Mouse (Mus musculus): Measurements from ENCODE around the gene Otx2. TPM values are rescaled to one million over a fixed set of nuclear protein-coding genes. Genes with fewer than 3 reads are reported as not detected.

The Otx2 gene
- total and polyA plus RNA-seq, 3 experiments, result not detected

- no peak for TF ChIP-seq MXI1 (IDR thresholded peaks at IDR 0.05; ENCODE audit: low read depth, low read length)
- TF ChIP-seq USF1 (IDR thresholded peaks at IDR 0.05; ENCODE audit: low read depth, low read length), result no peak
- TF ChIP-seq MEF2A (IDR thresholded peaks at IDR 0.05; ENCODE audit: extremely low read depth, insufficient replicate concordance, low read depth, low read length, poor library complexity, severe bottlenecking), result no peak
- no peak for TF ChIP-seq GABPA (IDR thresholded peaks at IDR 0.05; ENCODE audit: low read depth, low read length)
These were observed 8.5 kb downstream of the Otx2 start (continued) for GRCm38 (mm10) chr14:48664841-48665815.

GRCm38 (mm10) chr14:48664001-48664810 is 9.4 kb downstream of the Otx2 start:
- H3K36me3 ChIP-seq (ENCODE audit: control insufficient read depth in 1 of 2, insufficient read depth in 2 of 2, low read length in 2 of 2), result no peaks in the 10 kb centered on the region
- no peaks in the 10 kb centered on the region for H3K27me3 ChIP-seq (ENCODE audit: control insufficient read depth in 1 of 2, insufficient read depth in 2 of 2, low read length in 2 of 2)
- no peak overlapping the region for H3K9ac ChIP-seq (ENCODE audit: control insufficient read depth, low read depth, low read length, poor library complexity, severe bottlenecking)
- H3K79me2 ChIP-seq (ENCODE audit: control insufficient read depth, insufficient read depth, low read length, poor library complexity), result no peaks in the 10 kb centered on the region
- no peaks in the 10 kb centered on the region for H3K4me1 ChIP-seq (ENCODE audit: control insufficient read depth in 1 of 2, insufficient read depth in 2 of 2, low read length in 2 of 2)
- TF ChIP-seq HCFC1 (IDR thresholded peaks at IDR 0.05; ENCODE audit: low read depth, low read length) (no peak), TAL1 (IDR thresholded peaks at IDR 0.05; ENCODE audit: low read length) (no peak), POLR2AphosphoS2 (IDR thresholded peaks at IDR 0.05; ENCODE audit: low read length) (no peak), MYB (IDR thresholded peaks at IDR 0.05; ENCODE audit: low read depth, low read length) (no peak), MAX (IDR thresholded peaks at IDR 0.05; ENCODE audit: low read length) (no peak), TCF12 (IDR thresholded peaks at IDR 0.05; ENCODE audit: low read depth, low read length) (no peak), CTCF (IDR thresholded peaks at IDR 0.05 in 2 of 3, conservative IDR thresholded peaks at IDR 0.05 in 1 of 3; ENCODE audit: control insufficient read depth in 1 of 3, insufficient read depth in 1 of 3, low read depth in 2 of 3, low read length in 3 of 3, poor library complexity in 1 of 3, severe bottlenecking in 1 of 3) (no peak), BHLHE40 (IDR thresholded peaks at IDR 0.05; ENCODE audit: borderline replicate concordance, low read depth, low read length) (no peak), ZMIZ1 (IDR thresholded peaks at IDR 0.05; ENCODE audit: low read depth, low read length) (no peak), NELFE (IDR thresholded peaks at IDR 0.05; ENCODE audit: low read depth, low read length) (no peak), NRF1 (IDR thresholded peaks at IDR 0.05; ENCODE audit: insufficient read depth, low read depth, low read length, poor library complexity, severe bottlenecking) (no peak), MYC (IDR thresholded peaks at IDR 0.05; ENCODE audit: low read depth, low read length) (no peak), E2F4 (IDR thresholded peaks at IDR 0.05; ENCODE audit: borderline replicate concordance, low read depth, low read length) (no peak)
- H3K4me3 ChIP-seq (ENCODE audit: control insufficient read depth in 1 of 2, insufficient read depth in 1 of 2, low read depth in 2 of 2, low read length in 2 of 2), result no peak overlapping the region
- H3K9me3 ChIP-seq (replicated peaks; ENCODE audit: insufficient read depth, low read length), result no peaks in the 10 kb centered on the region
- no peak overlapping the region for H3K27ac ChIP-seq (ENCODE audit: control insufficient read depth, low read depth, low read length)
- DNase-seq (ENCODE audit: low read depth, low spot score), result no peak
